Mouse (Mus musculus): ENCODE measurements at regions not wholly inside any gene's neighbourhood (a gene's known extent, or its start where the extent isn't known, plus 50 kb on each side); places are given as distances from the start of the nearest gene placed in this dataset.
"Not testable (repeated sequence)": the region's sequence is repeated elsewhere in the genome, so short reads cannot be mapped to it uniquely, and the experiment has no call there.

- no peaks in the 10 kb centered on the region for H3K9me3 ChIP-seq (ENCODE audit: low read length)
- no peak overlapping the region for H3K4me3 ChIP-seq (ENCODE audit: low read length)
- ATAC-seq (ENCODE audit: low FRiP score, low TSS enrichment): no peak
- H3K27ac ChIP-seq (ENCODE audit: low read length): no peak overlapping the region
- no peaks in the 10 kb centered on the region for H3K4me1 ChIP-seq (ENCODE audit: insufficient read depth, low read length)
- no peaks in the 10 kb centered on the region for H3K36me3 ChIP-seq (ENCODE audit: insufficient read depth, low read length)
- no peaks in the 10 kb centered on the region for H3K27me3 ChIP-seq (ENCODE audit: insufficient read depth, low read length)
- no peak overlapping the region for H3K9ac ChIP-seq (replicated peaks; ENCODE audit: low read length)
- whole genome bisulfite sequencing: 74% methylated on average over 2 of the region's 2 CpGs
- H3K4me2 ChIP-seq (replicated peaks; ENCODE audit: low read depth, low read length): no peak overlapping the region
Observed at GRCm38 (mm10) chr3:111194541-111194940, 943.7 kb upstream of the Prmt6 start.

- no peak overlapping the region for H3K27ac ChIP-seq (ENCODE audit: low read length)
- H3K9ac ChIP-seq (replicated peaks; ENCODE audit: low read length): no peak overlapping the region
- H3K9me3 ChIP-seq (ENCODE audit: low read length): no peaks in the 10 kb centered on the region
- no peak overlapping the region for H3K4me2 ChIP-seq (replicated peaks; ENCODE audit: low read depth, low read length)
- ATAC-seq (ENCODE audit: low FRiP score, low TSS enrichment): no peak
- no peak overlapping the region for H3K4me3 ChIP-seq (ENCODE audit: low read length)
- H3K36me3 ChIP-seq (ENCODE audit: insufficient read depth, low read length): no peaks in the 10 kb centered on the region
- no peaks in the 10 kb centered on the region for H3K4me1 ChIP-seq (ENCODE audit: insufficient read depth, low read length)
- 94% methylated on average over 3 of the region's 3 CpGs for WGBS
- H3K27me3 ChIP-seq (ENCODE audit: insufficient read depth, low read length): no peaks in the 10 kb centered on the region
Observed at GRCm38 (mm10) chr3:111166698-111167097, 915.9 kb upstream of the Prmt6 start.

- H3K9me3 ChIP-seq (ENCODE audit: low read length); H3K27ac ChIP-seq (ENCODE audit: low read length); H3K9ac ChIP-seq (replicated peaks; ENCODE audit: low read length); H3K4me2 ChIP-seq (replicated peaks; ENCODE audit: low read depth, low read length); H3K36me3 ChIP-seq (ENCODE audit: insufficient read depth, low read length); H3K4me1 ChIP-seq (ENCODE audit: insufficient read depth, low read length); H3K4me3 ChIP-seq (ENCODE audit: low read length); ATAC-seq (ENCODE audit: low FRiP score, low TSS enrichment); H3K27me3 ChIP-seq (ENCODE audit: insufficient read depth, low read length): not testable (repeated sequence)
- WGBS: 94% methylated on average over 1 of the region's 1 CpGs
Observed at GRCm38 (mm10) chr3:111141196-111141595, 890.4 kb upstream of the Prmt6 start.

GRCm38 (mm10) chr3:111108982-111109381, 858.2 kb upstream of the Prmt6 start:
- Histone ChIP-seq H3K27ac (ENCODE audit: low read length) (no peak overlapping the region), H3K4me1 (ENCODE audit: insufficient read depth, low read length) (no peaks in the 10 kb centered on the region), H3K36me3 (ENCODE audit: insufficient read depth, low read length) (no peaks in the 10 kb centered on the region), H3K4me3 (ENCODE audit: low read length) (no peak overlapping the region), H3K27me3 (ENCODE audit: insufficient read depth, low read length) (no peaks in the 10 kb centered on the region), H3K4me2 (replicated peaks; ENCODE audit: low read depth, low read length) (no peak overlapping the region), H3K9me3 (ENCODE audit: low read length) (no peaks in the 10 kb centered on the region), H3K9ac (replicated peaks; ENCODE audit: low read length) (no peak overlapping the region)
- 91% methylated on average over 7 of the region's 7 CpGs for WGBS
- ATAC-seq (ENCODE audit: low FRiP score, low TSS enrichment): no peak

GRCm38 (mm10) chr3:111102646-111103045, 851.8 kb upstream of the Prmt6 start:
- no peak for ATAC-seq (ENCODE audit: low FRiP score, low TSS enrichment)
- no peak overlapping the region for H3K9ac ChIP-seq (replicated peaks; ENCODE audit: low read length)
- H3K4me3 ChIP-seq (ENCODE audit: low read length): no peak overlapping the region
- no peaks in the 10 kb centered on the region for H3K36me3 ChIP-seq (ENCODE audit: insufficient read depth, low read length)
- no peaks in the 10 kb centered on the region for H3K9me3 ChIP-seq (ENCODE audit: low read length)
- no peak overlapping the region for H3K4me2 ChIP-seq (replicated peaks; ENCODE audit: low read depth, low read length)
- no peaks in the 10 kb centered on the region for H3K4me1 ChIP-seq (ENCODE audit: insufficient read depth, low read length)
- H3K27ac ChIP-seq (ENCODE audit: low read length): no peak overlapping the region
- H3K27me3 ChIP-seq (ENCODE audit: insufficient read depth, low read length): no peaks in the 10 kb centered on the region
- 55% methylated on average over 1 of the region's 1 CpGs for WGBS

- no peak for ATAC-seq (ENCODE audit: low FRiP score, low TSS enrichment)
- Histone ChIP-seq H3K27ac (ENCODE audit: low read length) (no peak overlapping the region), H3K9me3 (ENCODE audit: low read length) (no peaks in the 10 kb centered on the region; the same call in 1 of the 2 replicates), H3K36me3 (ENCODE audit: insufficient read depth, low read length) (no peaks in the 10 kb centered on the region), H3K4me1 (ENCODE audit: insufficient read depth, low read length) (no peaks in the 10 kb centered on the region), H3K27me3 (ENCODE audit: insufficient read depth, low read length) (no peaks in the 10 kb centered on the region), H3K9ac (replicated peaks; ENCODE audit: low read length) (no peak overlapping the region), H3K4me2 (replicated peaks; ENCODE audit: low read depth, low read length) (no peak overlapping the region), H3K4me3 (ENCODE audit: low read length) (no peak overlapping the region)
- WGBS: 72% methylated on average over 1 of the region's 1 CpGs
Observed at GRCm38 (mm10) chr3:111074311-111074710, 823.5 kb upstream of the Prmt6 start.

- Histone ChIP-seq H3K27ac (ENCODE audit: low read length) (no peak overlapping the region), H3K36me3 (ENCODE audit: insufficient read depth, low read length) (no peaks in the 10 kb centered on the region), H3K9me3 (ENCODE audit: low read length) (no peaks in the 10 kb centered on the region), H3K4me2 (replicated peaks; ENCODE audit: low read depth, low read length) (no peak overlapping the region), H3K9ac (replicated peaks; ENCODE audit: low read length) (no peak overlapping the region), H3K27me3 (ENCODE audit: insufficient read depth, low read length) (no peaks in the 10 kb centered on the region), H3K4me3 (ENCODE audit: low read length) (no peak overlapping the region), H3K4me1 (ENCODE audit: insufficient read depth, low read length) (no peaks in the 10 kb centered on the region)
- no peak for ATAC-seq (ENCODE audit: low FRiP score, low TSS enrichment)
Observed at GRCm38 (mm10) chr3:111070301-111070700, 819.5 kb upstream of the Prmt6 start.

- H3K9me3 ChIP-seq (ENCODE audit: low read length): no peaks in the 10 kb centered on the region
- 60% methylated on average over 2 of the region's 2 CpGs for WGBS
- H3K4me1 ChIP-seq (ENCODE audit: insufficient read depth, low read length): no peaks in the 10 kb centered on the region
- H3K27ac ChIP-seq (ENCODE audit: low read length): no peak overlapping the region
- H3K4me2 ChIP-seq (replicated peaks; ENCODE audit: low read depth, low read length): no peak overlapping the region
- ATAC-seq (ENCODE audit: low FRiP score, low TSS enrichment): no peak
- no peaks in the 10 kb centered on the region for H3K36me3 ChIP-seq (ENCODE audit: insufficient read depth, low read length)
- no peaks in the 10 kb centered on the region for H3K27me3 ChIP-seq (ENCODE audit: insufficient read depth, low read length)
- H3K9ac ChIP-seq (replicated peaks; ENCODE audit: low read length): no peak overlapping the region
- no peak overlapping the region for H3K4me3 ChIP-seq (ENCODE audit: low read length)
Observed at GRCm38 (mm10) chr3:111069843-111070242, 819.0 kb upstream of the Prmt6 start.

GRCm38 (mm10) chr3:111069156-111069555, 818.4 kb upstream of the Prmt6 start:
- Histone ChIP-seq H3K27me3 (ENCODE audit: insufficient read depth, low read length) (no peaks in the 10 kb centered on the region), H3K9ac (replicated peaks; ENCODE audit: low read length) (no peak overlapping the region), H3K9me3 (ENCODE audit: low read length) (no peaks in the 10 kb centered on the region), H3K4me3 (ENCODE audit: low read length) (no peak overlapping the region), H3K27ac (ENCODE audit: low read length) (no peak overlapping the region), H3K4me1 (ENCODE audit: insufficient read depth, low read length) (no peaks in the 10 kb centered on the region), H3K36me3 (ENCODE audit: insufficient read depth, low read length) (no peaks in the 10 kb centered on the region), H3K4me2 (replicated peaks; ENCODE audit: low read depth, low read length) (no peak overlapping the region)
- no peak for ATAC-seq (ENCODE audit: low FRiP score, low TSS enrichment)
- 24% methylated on average over 7 of the region's 7 CpGs for WGBS

GRCm38 (mm10) chr3:111049638-111050037, 798.8 kb upstream of the Prmt6 start:
- H3K27me3 ChIP-seq (ENCODE audit: insufficient read depth, low read length): no peaks in the 10 kb centered on the region
- H3K9me3 ChIP-seq (ENCODE audit: low read length): no peaks in the 10 kb centered on the region
- ATAC-seq (ENCODE audit: low FRiP score, low TSS enrichment): 0 out of 2 replicates have a peak, but pooled peaks have one; percentile 35
- no peak overlapping the region for H3K27ac ChIP-seq (ENCODE audit: low read length)
- no peaks in the 10 kb centered on the region for H3K36me3 ChIP-seq (ENCODE audit: insufficient read depth, low read length)
- H3K4me2 ChIP-seq (replicated peaks; ENCODE audit: low read depth, low read length): no peak overlapping the region
- no peak overlapping the region for H3K9ac ChIP-seq (replicated peaks; ENCODE audit: low read length)
- WGBS: 31% methylated on average over 2 of the region's 2 CpGs
- H3K4me3 ChIP-seq (ENCODE audit: low read length): no peak overlapping the region
- H3K4me1 ChIP-seq (ENCODE audit: insufficient read depth, low read length): no peaks in the 10 kb centered on the region

Data from kidney, embryonic 16.5 days (tissue).